Mouse (Mus musculus): Measurements from ENCODE around the gene Mapt. TPM values are rescaled to one million over a fixed set of nuclear protein-coding genes. Genes with fewer than 3 reads are reported as not detected.

The Mapt gene
- polyA plus RNA-seq, 1 experiment: 275 TPM

DNA sequence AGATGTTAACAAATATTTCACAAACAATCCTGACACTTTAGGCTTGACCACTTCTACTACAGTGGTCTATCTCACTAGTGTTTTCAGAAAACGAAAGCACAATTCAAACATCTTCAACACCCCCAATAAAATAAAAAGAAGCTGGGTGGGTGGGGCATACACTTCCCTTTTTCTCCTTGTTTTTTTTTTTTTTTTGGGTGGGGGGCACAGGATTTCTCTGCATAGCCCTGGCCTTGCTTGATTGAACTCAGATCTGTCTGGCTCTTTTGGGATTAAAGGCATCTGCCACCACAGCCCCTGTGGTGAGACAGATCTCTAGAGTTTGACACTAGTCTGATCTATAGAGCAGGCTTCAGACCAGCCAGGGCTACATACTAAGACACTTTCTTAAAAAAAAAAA lies 131.5 kb downstream of the Mapt start:
- TF ChIP-seq CTCF (IDR thresholded peaks at IDR 0.05; ENCODE audit: borderline replicate concordance, insufficient read depth, low read depth, low read length) (no peak), POLR2A (IDR thresholded peaks at IDR 0.05; ENCODE audit: borderline replicate concordance, insufficient read depth, low read length) (no peak)
- 92% methylated on average over 1 of the region's 1 CpGs for WGBS
- Histone ChIP-seq H3K4me1 (ENCODE audit: control insufficient read depth, insufficient read depth, low read length) (no peaks in the 10 kb centered on the region), H3K4me3 (replicated peaks; ENCODE audit: insufficient read depth, low read depth, low read length) (no peak overlapping the region), H3K27ac (ENCODE audit: insufficient read depth, low read length) (no peak overlapping the region), H3K27me3 (ENCODE audit: control insufficient read depth, insufficient read depth, low read length) (no peaks in the 10 kb centered on the region)
- DNase-seq: no peak

GRCm38 (mm10) chr11:104363823-104364600 lies 132.8 kb downstream of the Mapt start:
- Histone ChIP-seq H3K4me3 (replicated peaks; ENCODE audit: insufficient read depth, low read depth, low read length) (no peak overlapping the region), H3K4me1 (ENCODE audit: control insufficient read depth, insufficient read depth, low read length) (no peaks in the 10 kb centered on the region), H3K27ac (ENCODE audit: insufficient read depth, low read length) (no peak overlapping the region), H3K27me3 (ENCODE audit: control insufficient read depth, insufficient read depth, low read length) (no peaks in the 10 kb centered on the region)
- DNase-seq: no peak
- no peak for TF ChIP-seq CTCF (IDR thresholded peaks at IDR 0.05; ENCODE audit: borderline replicate concordance, insufficient read depth, low read depth, low read length)
- TF ChIP-seq POLR2A (IDR thresholded peaks at IDR 0.05; ENCODE audit: borderline replicate concordance, insufficient read depth, low read length): no peak
- 77% methylated on average over 2 of the region's 2 CpGs for WGBS

DNA sequence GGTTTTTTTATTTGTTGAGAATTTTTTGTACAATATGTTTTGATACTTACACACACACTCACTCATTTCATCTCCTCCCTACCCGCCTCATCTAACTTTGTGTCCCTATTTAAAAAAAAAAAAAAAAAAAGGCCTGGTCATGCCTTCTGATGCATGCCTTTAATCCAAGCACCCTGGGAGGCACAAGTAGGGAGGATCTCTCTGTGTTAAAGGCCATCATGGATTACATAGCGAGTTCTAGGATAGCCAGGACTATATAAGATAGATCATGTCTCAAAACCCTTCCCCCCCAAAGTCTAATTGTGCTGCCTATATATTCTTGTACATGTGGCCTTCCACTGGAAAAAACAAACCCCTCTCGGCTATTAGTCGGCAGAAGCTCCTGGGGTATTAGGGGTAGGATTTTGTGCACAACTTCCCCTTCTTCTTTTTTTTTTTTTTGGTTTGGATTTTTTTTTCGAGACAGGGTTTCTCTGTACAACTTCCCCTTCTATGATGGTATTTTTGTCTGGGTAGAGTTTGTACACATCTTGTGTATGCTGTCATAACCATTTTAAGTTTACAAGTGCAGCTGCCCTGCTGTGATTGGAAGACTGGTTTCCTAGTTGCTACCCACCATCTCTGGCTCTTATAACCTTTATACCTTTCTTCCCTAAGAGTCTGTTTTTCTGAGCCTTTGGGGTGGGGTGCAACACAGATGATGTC lies 136.4 kb downstream of the Mapt start:
- H3K27me3 ChIP-seq (ENCODE audit: control insufficient read depth, insufficient read depth, low read length): no peaks in the 10 kb centered on the region
- H3K27ac ChIP-seq (ENCODE audit: insufficient read depth, low read length): no peak overlapping the region
- no peak for DNase-seq
- H3K4me3 ChIP-seq (replicated peaks; ENCODE audit: insufficient read depth, low read depth, low read length): no peak overlapping the region
- WGBS: 80% methylated on average over 5 of the region's 5 CpGs
- H3K4me1 ChIP-seq (ENCODE audit: control insufficient read depth, insufficient read depth, low read length): no peaks in the 10 kb centered on the region
- no peak for TF ChIP-seq CTCF (IDR thresholded peaks at IDR 0.05; ENCODE audit: borderline replicate concordance, insufficient read depth, low read depth, low read length)
- no peak for TF ChIP-seq POLR2A (IDR thresholded peaks at IDR 0.05; ENCODE audit: borderline replicate concordance, insufficient read depth, low read length)

- WGBS: 25% methylated on average over 3 of the region's 3 CpGs
- H3K4me3 ChIP-seq (replicated peaks; ENCODE audit: insufficient read depth, low read depth, low read length): no peak overlapping the region
Observed at GRCm38 (mm10) chr11:104376291-104376690, 145.1 kb downstream of the Mapt start.

GRCm38 (mm10) chr11:104379635-104380034 lies 148.4 kb downstream of the Mapt start:
- Histone ChIP-seq H3K4me1 (ENCODE audit: control insufficient read depth, insufficient read depth, low read length) (peaks cover 3% of the 10 kb centered on the region; the same call in 1 of the 2 replicates), H3K27me3 (ENCODE audit: control insufficient read depth, insufficient read depth, low read length) (no peaks in the 10 kb centered on the region), H3K27ac (ENCODE audit: insufficient read depth, low read length) (no peak overlapping the region), H3K4me3 (replicated peaks; ENCODE audit: insufficient read depth, low read depth, low read length) (no peak overlapping the region)
- TF ChIP-seq CTCF (IDR thresholded peaks at IDR 0.05; ENCODE audit: borderline replicate concordance, insufficient read depth, low read depth, low read length) (peak; percentile 56; the same call in 1 of the 2 replicates), POLR2A (IDR thresholded peaks at IDR 0.05; ENCODE audit: borderline replicate concordance, insufficient read depth, low read length) (no peak)
- peak in 1 of 2 experiments; percentile 40 for DNase-seq
- WGBS: 63% methylated on average over 1 of the region's 1 CpGs

More at GRCm38 (mm10) chr11:104376291-104376690, 145.1 kb downstream of the Mapt start:
- DNase-seq: peak in 1 of 2 experiments; percentile 29
- Histone ChIP-seq H3K27me3 (ENCODE audit: control insufficient read depth, insufficient read depth, low read length) (no peaks in the 10 kb centered on the region), H3K27ac (ENCODE audit: insufficient read depth, low read length) (no peak overlapping the region), H3K4me1 (ENCODE audit: control insufficient read depth, insufficient read depth, low read length) (peaks cover 3% of the 10 kb centered on the region; the same call in 1 of the 2 replicates)
- TF ChIP-seq CTCF (IDR thresholded peaks at IDR 0.05; ENCODE audit: borderline replicate concordance, insufficient read depth, low read depth, low read length) (no peak), POLR2A (IDR thresholded peaks at IDR 0.05; ENCODE audit: borderline replicate concordance, insufficient read depth, low read length) (no peak)

Other genes with a start within 250 kb of the Mapt start
- 63.0 and 63.4 TPM in 2 replicates for gene Crhr1, start 98.5 kb upstream of the Mapt start, polyA plus RNA-seq (2012; rRNA removed)
- not detected in 2 replicates for gene Sppl2c, start 45.1 kb upstream of the Mapt start, polyA plus RNA-seq (2012; rRNA removed)
- gene Kansl1, start 237.5 kb downstream of the Mapt start, polyA plus RNA-seq (2012; rRNA removed): 87.7 and 91.0 TPM in 2 replicates